Mouse (Mus musculus) skeletal muscle tissue, adult 2 months (tissue): Measurements from ENCODE around the gene Amph.

ENCODE experiments used
- DNase-seq: peaks from one replicate; pipeline ENCODE4 v3.0.0-alpha.2; 2012; ENCODE audit warnings: low read depth, low spot score

The Amph gene

GRCm38 (mm10) chr13:19139771-19140170 lies 191.8 kb downstream of the Amph start:
- no peak for DNase-seq

GRCm38 (mm10) chr13:19143766-19144165 lies 195.8 kb downstream of the Amph start:
- no peak for DNase-seq

- DNase-seq = no peak
Observed at GRCm38 (mm10) chr13:19147468-19147867, 199.5 kb downstream of the Amph start.

GRCm38 (mm10) chr13:19149574-19149973 lies 201.6 kb downstream of the Amph start:
- DNase-seq = no peak

GRCm38 (mm10) chr13:19150438-19151301 lies 202.7 kb downstream of the Amph start:
- no peak for DNase-seq

- no peak for DNase-seq
Observed at GRCm38 (mm10) chr13:19152126-19152525, 204.1 kb downstream of the Amph start.

GRCm38 (mm10) chr13:19158484-19158883 lies 210.5 kb downstream of the Amph start:
- DNase-seq = no peak

GRCm38 (mm10) chr13:19160616-19161015 lies 212.6 kb downstream of the Amph start:
- no peak for DNase-seq

GRCm38 (mm10) chr13:19161111-19161510 lies 213.1 kb downstream of the Amph start:
- DNase-seq = no peak

- no peak for DNase-seq
Observed at GRCm38 (mm10) chr13:19162120-19162519, 214.1 kb downstream of the Amph start.

- DNase-seq = peak; percentile 11
Observed at GRCm38 (mm10) chr13:19177662-19178259, 229.8 kb downstream of the Amph start.

GRCm38 (mm10) chr13:19178351-19178750 lies 230.3 kb downstream of the Amph start:
- no peak for DNase-seq

GRCm38 (mm10) chr13:19182259-19182658 lies 234.3 kb downstream of the Amph start:
- DNase-seq = no peak

- no peak for DNase-seq
Observed at GRCm38 (mm10) chr13:19190052-19190451, 242.0 kb downstream of the Amph start.

- DNase-seq = no peak
Observed at GRCm38 (mm10) chr13:19194803-19195202, 246.8 kb downstream of the Amph start.

- no peak for DNase-seq
Observed at GRCm38 (mm10) chr13:19195456-19195855, 247.5 kb downstream of the Amph start.
